Mouse (Mus musculus): ENCODE data around the gene Itga11.
"Not testable (repeated sequence)": the region's sequence is repeated elsewhere in the genome, so short reads cannot be mapped to it uniquely, and the experiment has no call there.

The Itga11 gene

GRCm38 (mm10) chr9:62765346-62765745, 87.7 kb downstream of the Itga11 start:
- no peak for DNase-seq (ENCODE audit: low read depth, low spot score)

GRCm38 (mm10) chr9:62767464-62767863, 89.8 kb downstream of the Itga11 start:
- no peak for DNase-seq (ENCODE audit: low read depth, low spot score)

GRCm38 (mm10) chr9:62768361-62768760, 90.7 kb downstream of the Itga11 start:
- no peak for DNase-seq (ENCODE audit: low read depth, low spot score)

GRCm38 (mm10) chr9:62772746-62773145, 95.1 kb downstream of the Itga11 start:
- no peak for DNase-seq (ENCODE audit: low read depth, low spot score)

GRCm38 (mm10) chr9:62775464-62775863, 97.8 kb downstream of the Itga11 start:
- DNase-seq (ENCODE audit: low read depth, low spot score) = no peak

GRCm38 (mm10) chr9:62777461-62777860, 99.8 kb downstream of the Itga11 start:
- peak; percentile 88 for DNase-seq (ENCODE audit: low read depth, low spot score)

GRCm38 (mm10) chr9:62778721-62779120, 101.1 kb downstream of the Itga11 start:
- no peak for DNase-seq (ENCODE audit: low read depth, low spot score)

- no peak for DNase-seq (ENCODE audit: low read depth, low spot score)
Measured at GRCm38 (mm10) chr9:62781965-62782364, 104.3 kb downstream of the Itga11 start.

GRCm38 (mm10) chr9:62782976-62783781, 105.6 kb downstream of the Itga11 start:
- DNase-seq (ENCODE audit: low read depth, low spot score) = peak; percentile 82

- DNase-seq (ENCODE audit: low read depth, low spot score) = peak; percentile 61
Measured at GRCm38 (mm10) chr9:62784233-62784632, 106.6 kb downstream of the Itga11 start.

GRCm38 (mm10) chr9:62786721-62787120, 109.1 kb downstream of the Itga11 start:
- DNase-seq (ENCODE audit: low read depth, low spot score) = no peak

- DNase-seq (ENCODE audit: low read depth, low spot score) = no peak
Measured at GRCm38 (mm10) chr9:62789856-62790255, 112.2 kb downstream of the Itga11 start.

- DNase-seq (ENCODE audit: low read depth, low spot score) = not testable (repeated sequence)
Measured at GRCm38 (mm10) chr9:62799218-62799617, 121.6 kb downstream of the Itga11 start.

GRCm38 (mm10) chr9:62810095-62810494, 132.5 kb downstream of the Itga11 start:
- no peak for DNase-seq (ENCODE audit: low read depth, low spot score)

GRCm38 (mm10) chr9:62810543-62811515, 133.2 kb downstream of the Itga11 start:
- DNase-seq (ENCODE audit: low read depth, low spot score) = peak; percentile 61

- DNase-seq (ENCODE audit: low read depth, low spot score) = peak; percentile 97
Measured at GRCm38 (mm10) chr9:62811516-62812121, 134.0 kb downstream of the Itga11 start, which contains the start of gene Fem1b. TSS of gene Fem1b (minus strand) at chr9:62811934.

GRCm38 (mm10) chr9:62812216-62813049, 134.8 kb downstream of the Itga11 start:
- DNase-seq (ENCODE audit: low read depth, low spot score) = peak; percentile 63

GRCm38 (mm10) chr9:62814751-62815150, 137.1 kb downstream of the Itga11 start:
- DNase-seq (ENCODE audit: low read depth, low spot score) = no peak

GRCm38 (mm10) chr9:62816323-62817098, 138.9 kb downstream of the Itga11 start:
- DNase-seq (ENCODE audit: low read depth, low spot score) = no peak

GRCm38 (mm10) chr9:62817099-62817571, 139.5 kb downstream of the Itga11 start:
- DNase-seq (ENCODE audit: low read depth, low spot score) = no peak
